Mouse (Mus musculus) olfactory bulb, adult 2 months (tissue): ENCODE measurements at regions not wholly inside any gene's neighbourhood (a gene's known extent, or its start where the extent isn't known, plus 50 kb on each side); places are given as distances from the start of the nearest gene placed in this dataset.

Experiments used
- CTCF ChIP-seq: fragments of 200-500 bp; IDR thresholded peaks from 2 replicates; pipeline ENCODE4 v1.5.1; 2012; ENCODE audit warnings: low read depth, mild to moderate bottlenecking, low read length, moderate library complexity; ENCODE audit not compliant: insufficient read depth
- POLR2A ChIP-seq: fragments of 200-500 bp; IDR thresholded peaks from 2 replicates; pipeline ENCODE4 v1.6.1; 2012; ENCODE audit warnings: mild to moderate bottlenecking, low read depth, low read length, moderate library complexity; ENCODE audit not compliant: insufficient read depth

DNA sequence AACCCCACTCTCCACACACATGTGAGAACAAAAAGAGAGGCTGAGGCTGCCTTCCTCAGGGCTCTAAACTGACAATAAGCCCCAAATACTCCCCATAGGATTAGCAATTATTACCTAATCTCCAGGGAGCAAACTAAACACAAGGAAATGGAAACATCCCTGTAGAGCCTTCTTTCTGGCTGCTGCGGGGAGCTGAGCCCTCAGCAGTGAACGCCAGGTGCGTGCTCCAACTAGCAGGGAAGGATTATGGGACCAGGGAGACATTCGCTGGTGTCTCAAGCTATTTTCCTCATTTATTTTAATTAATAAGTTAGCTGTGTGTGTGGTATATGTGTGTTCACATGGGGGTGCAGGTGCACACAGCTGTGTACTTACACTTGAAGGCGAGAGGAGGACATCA lies 144.4 kb downstream of the Chst1 start:
- TF ChIP-seq CTCF = no peak
- no peak for TF ChIP-seq POLR2A
